Mouse (Mus musculus) thymus, postnatal 10 days (tissue): ENCODE data around the gene Xylt1.
A peak's percentile ranks its signal among the peaks of the same experiment; 100 is the strongest.

Experiments
- DNase-seq, 2 experiments: peaks; one replicate each; pipeline ENCODE4 v3.0.0; 2021; ENCODE audit warnings: low spot score in 2 of 2

Gene Xylt1

DNA sequence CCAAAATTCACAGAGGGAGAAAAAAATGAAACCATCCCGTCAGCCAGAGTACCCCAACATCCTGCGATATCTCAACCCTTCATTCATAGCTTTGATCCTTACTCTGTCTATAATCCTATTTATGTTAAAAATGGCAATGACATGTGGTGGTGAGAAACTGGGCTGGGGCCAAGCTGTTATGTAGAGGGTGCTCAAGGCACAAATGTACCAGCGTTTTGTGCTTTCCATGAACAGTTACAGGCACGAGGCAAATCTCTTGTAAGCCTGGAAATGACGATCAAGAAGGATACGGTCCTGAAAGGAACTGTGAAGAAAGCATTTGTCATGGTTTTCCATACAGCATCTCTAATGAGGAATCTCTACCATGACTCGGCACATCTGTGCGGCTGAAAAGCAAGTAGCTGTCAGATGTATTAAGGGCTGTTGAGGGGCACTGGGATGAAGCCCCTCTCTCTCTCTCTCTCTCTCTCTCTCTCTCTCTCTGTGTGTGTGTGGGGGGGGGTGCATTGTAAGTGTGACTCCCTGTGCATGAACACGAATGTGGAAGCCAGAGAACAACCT is 183.2 kb downstream of the Xylt1 start:
- no peak for DNase-seq

GRCm38 (mm10) chr7:117564627-117565026 is 183.8 kb downstream of the Xylt1 start:
- DNase-seq = no peak

DNA sequence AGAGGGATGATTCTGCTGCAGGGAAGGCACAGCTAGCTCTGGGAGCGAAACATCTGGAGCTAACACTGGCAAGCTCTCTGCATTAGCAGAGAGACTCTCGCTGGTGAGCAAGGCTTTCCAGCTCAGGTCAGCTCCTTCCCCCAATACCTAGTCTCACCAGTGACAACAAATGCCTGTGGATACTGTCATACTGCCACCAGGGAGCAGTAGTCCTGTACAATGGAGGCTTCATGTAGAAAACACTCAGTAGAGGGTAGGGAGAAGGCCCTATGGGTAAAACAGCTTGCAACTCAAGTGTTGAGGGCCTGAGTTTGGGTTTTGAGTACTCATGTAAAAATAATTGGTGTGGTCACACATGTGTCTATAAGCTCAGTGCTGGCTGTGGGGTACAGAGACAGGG is 185.3 kb downstream of the Xylt1 start:
- peak in 1 of 2 experiments; percentile 12 for DNase-seq

- no peak for DNase-seq
These were observed 186.1 kb downstream of the Xylt1 start for GRCm38 (mm10) chr7:117566833-117567232.

- DNase-seq = no peak
These were observed 186.5 kb downstream of the Xylt1 start for GRCm38 (mm10) chr7:117567252-117567651.

GRCm38 (mm10) chr7:117567653-117568340 is 187.0 kb downstream of the Xylt1 start:
- no peak for DNase-seq

DNA sequence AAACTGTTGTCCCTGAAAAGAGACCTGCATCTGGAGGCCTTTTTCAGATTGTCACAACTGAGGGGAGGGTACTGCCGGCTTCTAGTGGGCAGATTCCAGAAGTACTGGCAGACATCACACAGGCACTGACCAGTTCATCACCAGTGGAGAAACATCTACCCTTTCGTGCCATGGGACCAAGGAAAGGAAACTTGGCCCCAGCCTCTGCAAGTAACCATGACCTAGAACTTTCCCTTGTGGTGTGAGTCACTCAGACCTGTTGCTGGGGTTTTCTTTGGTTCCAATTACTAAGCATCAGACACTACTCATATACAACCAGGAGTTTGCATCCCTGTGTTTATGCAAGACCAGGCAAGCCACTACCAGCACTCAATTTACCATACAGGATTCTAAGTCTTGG is 190.4 kb downstream of the Xylt1 start:
- DNase-seq = no peak

- no peak for DNase-seq
These were observed 190.9 kb downstream of the Xylt1 start for GRCm38 (mm10) chr7:117571713-117572112.

DNA sequence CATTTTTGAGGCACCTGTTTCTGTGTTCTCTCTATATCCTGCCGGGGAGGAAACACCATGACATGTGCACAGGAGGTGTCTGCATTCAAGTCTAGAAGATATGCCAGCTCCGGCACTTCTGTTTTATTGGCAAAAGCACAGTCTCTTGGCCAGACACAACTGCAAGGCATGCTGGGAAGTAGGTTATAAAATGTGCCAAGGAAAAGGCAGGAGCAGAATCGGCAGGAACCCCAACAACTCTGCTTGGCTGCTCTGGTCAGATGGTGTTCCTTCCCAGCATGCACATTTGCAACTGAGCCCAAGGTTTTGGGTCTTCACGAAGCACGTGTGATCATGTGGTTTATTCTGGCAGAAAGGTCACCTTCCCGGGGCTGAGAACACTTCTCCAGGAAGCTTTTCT is 192.4 kb downstream of the Xylt1 start:
- no peak for DNase-seq

DNA sequence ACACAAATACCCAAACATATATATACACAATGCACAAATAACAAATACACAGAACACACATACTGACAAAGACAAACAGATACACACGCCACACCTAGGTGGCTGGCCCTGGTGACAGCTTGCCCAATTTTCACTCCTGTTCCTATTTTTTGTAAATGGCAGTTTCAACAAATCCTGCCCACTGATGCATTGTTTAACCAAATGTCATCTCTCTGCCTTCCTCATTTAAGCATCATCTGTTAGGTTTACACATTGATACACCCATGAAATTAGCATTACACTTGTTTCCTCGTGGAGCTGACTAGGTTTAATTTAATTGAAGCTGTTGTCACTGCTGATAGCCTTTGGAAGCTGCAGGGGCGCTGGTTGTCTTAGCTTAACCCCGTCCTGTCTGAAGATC is 194.6 kb downstream of the Xylt1 start:
- DNase-seq = no peak

DNA sequence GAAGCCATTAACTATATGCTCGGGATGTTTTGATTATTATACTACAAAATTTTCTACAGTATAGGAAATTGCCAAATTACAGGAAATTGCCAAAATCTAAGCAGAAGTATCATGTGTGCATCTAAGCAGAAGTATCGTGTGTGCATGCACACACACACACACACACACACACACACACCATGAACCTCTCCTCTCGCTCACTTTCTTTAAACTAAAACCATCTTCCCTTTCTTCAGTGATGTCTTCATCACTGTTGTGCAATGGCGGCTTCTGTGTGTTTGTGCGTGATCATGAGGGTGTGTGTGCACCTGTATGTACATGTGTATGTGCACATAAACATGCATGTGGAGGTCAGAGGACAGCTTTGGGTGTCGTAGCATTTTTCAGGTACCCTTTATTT is 196.3 kb downstream of the Xylt1 start:
- no peak for DNase-seq

- DNase-seq = no peak
These were observed 204.4 kb downstream of the Xylt1 start for GRCm38 (mm10) chr7:117585164-117585563.

DNA sequence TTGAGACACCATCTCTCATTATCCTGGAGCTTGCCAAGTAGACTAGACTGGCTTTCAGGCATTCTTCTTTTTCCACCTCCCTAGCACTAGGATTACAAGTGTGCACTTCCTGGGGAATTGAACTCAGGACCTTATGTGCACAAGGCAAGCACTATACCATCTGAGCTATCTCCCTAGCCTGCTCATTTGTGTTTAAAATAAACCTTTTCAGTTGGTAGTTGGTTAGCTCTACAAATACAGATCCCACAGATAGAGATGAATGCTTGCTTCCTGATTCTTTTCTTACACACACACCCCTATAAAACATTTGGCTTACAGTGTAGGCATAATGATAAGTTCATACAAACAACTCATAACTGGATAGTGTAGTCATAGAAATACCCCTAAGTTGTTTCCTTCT is 206.0 kb downstream of the Xylt1 start:
- no peak for DNase-seq

DNA sequence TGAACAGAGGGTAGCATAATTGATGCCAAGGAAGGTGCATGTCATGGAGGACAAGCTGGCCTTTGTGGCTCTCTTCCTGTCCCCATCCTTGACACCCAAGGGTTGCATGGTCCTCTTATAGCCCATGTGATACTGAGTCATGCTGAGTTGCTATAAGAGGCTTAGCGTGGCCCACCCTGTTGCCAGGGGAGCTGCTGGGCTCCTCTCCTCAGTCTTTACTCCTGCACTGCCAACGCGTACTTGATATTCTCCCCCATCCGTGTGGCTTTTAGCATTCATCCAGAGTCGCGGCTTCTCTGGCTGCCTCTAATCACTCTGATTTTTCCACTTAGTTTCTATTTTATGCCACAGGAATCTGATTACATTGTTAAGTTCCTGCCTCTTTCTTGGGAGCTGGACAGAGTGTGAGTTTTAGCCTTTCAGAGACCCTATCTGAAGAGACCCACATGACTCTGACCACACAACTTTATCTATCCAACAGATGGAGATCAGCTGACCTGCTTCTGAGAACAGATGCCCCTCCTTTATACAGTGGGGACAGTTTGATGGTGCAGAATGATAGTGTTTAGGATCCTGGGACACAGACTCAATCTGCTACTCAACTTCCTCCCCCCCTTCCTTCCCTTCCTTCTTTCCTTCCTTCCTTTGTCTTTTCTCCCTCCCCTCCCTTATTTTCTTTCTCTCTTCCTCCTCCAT is 206.6 kb downstream of the Xylt1 start:
- DNase-seq = no peak

- DNase-seq = no peak
These were observed 207.6 kb downstream of the Xylt1 start for GRCm38 (mm10) chr7:117588426-117588825.

GRCm38 (mm10) chr7:117589359-117589758 is 208.6 kb downstream of the Xylt1 start:
- DNase-seq = no peak

- DNase-seq = no peak
These were observed 209.0 kb downstream of the Xylt1 start for GRCm38 (mm10) chr7:117589820-117590219.

GRCm38 (mm10) chr7:117594191-117594590 is 213.4 kb downstream of the Xylt1 start:
- no peak for DNase-seq

DNA sequence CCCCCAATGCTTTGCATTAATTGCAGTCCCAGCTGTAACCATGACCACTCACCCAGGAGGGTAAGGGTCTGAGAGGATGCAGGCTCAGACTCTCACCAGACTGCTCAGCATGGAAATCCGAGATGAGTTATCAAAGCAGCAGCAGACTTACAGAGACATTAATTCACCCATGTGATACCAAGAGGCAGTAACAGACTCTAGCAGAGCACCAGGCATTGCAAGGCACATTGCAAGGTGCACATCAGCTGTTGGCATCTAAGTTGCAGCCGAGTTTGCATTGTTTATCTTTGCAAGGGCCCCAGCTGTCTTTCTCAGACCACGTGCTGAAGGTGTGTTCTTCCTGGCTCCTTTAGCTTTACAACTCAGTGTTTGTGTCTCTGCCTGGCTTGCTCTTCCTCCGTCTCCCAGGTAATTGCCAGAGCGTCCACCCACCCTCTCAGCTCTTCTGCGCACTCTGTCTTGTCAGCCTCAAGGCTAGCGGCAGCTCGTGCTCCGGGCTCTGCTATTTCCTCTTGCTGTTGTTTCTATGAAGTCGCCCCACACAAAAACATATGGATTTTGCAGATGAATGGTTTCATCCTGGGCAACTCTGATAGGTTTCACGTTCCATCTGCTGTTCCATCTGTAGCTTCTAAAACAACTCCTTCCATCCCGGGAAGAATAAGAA is 214.4 kb downstream of the Xylt1 start:
- no peak for DNase-seq

- no peak for DNase-seq
These were observed 219.7 kb downstream of the Xylt1 start for GRCm38 (mm10) chr7:117600443-117600842.

DNA sequence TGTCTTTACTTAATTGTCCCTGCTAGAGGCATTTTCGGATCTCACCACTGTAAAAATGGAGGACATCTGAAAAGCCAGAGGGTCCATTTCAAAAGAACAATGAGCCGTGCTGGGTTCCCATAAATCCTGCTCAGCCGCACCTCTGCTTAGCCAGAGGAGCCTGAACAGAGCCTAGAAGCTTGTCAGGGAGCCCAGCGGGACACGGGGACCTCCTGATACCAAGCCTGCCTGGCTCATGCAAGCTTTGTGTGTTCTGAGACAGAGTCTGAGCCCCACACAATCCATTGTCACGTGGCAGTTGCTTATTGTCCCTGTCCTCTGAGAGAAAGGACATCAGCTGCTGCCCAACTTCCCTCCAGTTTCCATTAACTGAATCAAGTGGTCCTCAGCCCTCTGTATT is 229.7 kb downstream of the Xylt1 start:
- DNase-seq = no peak

DNA sequence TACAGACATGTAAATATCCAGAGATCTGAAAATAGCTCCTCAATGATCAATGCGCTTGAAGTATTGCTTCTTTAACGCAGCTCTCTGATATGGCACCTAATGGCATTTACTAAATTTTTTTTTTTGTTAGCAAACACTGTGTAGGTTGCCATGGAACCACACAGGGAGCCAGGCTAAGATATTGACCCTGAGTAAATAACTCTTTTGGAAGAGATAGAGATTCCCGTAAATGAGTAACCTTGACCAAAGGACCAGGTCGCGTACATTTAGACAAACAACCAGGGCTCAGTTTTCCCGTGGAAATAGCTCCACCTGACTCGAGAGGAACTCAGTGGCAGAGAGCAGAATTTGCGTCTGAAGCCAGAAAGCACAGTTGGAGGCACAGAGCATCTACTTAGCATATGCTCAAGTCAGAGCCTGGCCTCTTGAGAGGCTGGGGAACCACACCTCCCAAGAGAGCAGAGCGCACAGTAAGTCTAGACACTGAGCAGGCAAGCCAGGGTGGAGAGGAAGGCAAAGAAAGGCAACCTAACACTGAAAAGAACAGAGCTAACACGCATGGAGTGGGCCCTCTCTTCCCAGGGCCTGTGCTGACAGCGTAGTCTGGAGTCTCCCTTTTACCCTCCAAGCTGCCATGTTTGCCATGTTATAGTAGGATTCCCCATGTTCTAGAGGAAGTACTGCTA is 232.2 kb downstream of the Xylt1 start:
- DNase-seq = peak in 1 of 2 experiments; percentile 23
